Mouse (Mus musculus): ENCODE data around the gene Abcc9. TPM values are rescaled to one million over a fixed set of nuclear protein-coding genes. Genes with fewer than 3 reads are reported as not detected.

Gene Abcc9
- polyA plus RNA-seq, 1 experiment from 2014 or later = 5.8 TPM

GRCm38 (mm10) chr6:142571055-142571618 is 131.0 kb downstream of the Abcc9 start, which contains the start of gene Kcnj8:
TSS of gene Kcnj8 (minus strand) at chr6:142571614.
- H3K27me3 ChIP-seq (ENCODE audit: control insufficient read depth, insufficient read depth, low read depth, low read length) = peaks cover 20% of the 10 kb centered on the region
- ATAC-seq (ENCODE audit: low read depth) = peak; percentile 87
- H3K4me3 ChIP-seq (ENCODE audit: low read length) = peak within 1 kb of the TSS; percentile 53
- peak within 1 kb of the TSS; percentile 87 for H3K4me2 ChIP-seq (ENCODE audit: low read depth, low read length)
- H3K27ac ChIP-seq (ENCODE audit: low read length) = peak within 1 kb of the TSS; percentile 34; the same call in 1 of the 2 replicates
- H3K9ac ChIP-seq (ENCODE audit: low read length) = peak within 1 kb of the TSS; percentile 48
- H3K4me1 ChIP-seq (replicated peaks; ENCODE audit: control insufficient read depth, insufficient read depth, low read length) = peaks cover 20% of the 10 kb centered on the region
- no peaks in the 10 kb centered on the region for H3K36me3 ChIP-seq (ENCODE audit: control insufficient read depth, insufficient read depth, low read length)
- WGBS = under 1% methylated on average over 31 of the region's 34 CpGs
- no peaks in the 10 kb centered on the region for H3K9me3 ChIP-seq (ENCODE audit: control insufficient read depth, low read length)

- Histone ChIP-seq H3K4me1 (replicated peaks; ENCODE audit: control insufficient read depth, insufficient read depth, low read length) (peaks cover 20% of the 10 kb centered on the region), H3K9me3 (ENCODE audit: control insufficient read depth, low read length) (no peaks in the 10 kb centered on the region), H3K4me3 (ENCODE audit: low read length) (peak overlapping the region; percentile 53), H3K27ac (ENCODE audit: low read length) (no peak overlapping the region), H3K27me3 (ENCODE audit: control insufficient read depth, insufficient read depth, low read depth, low read length) (peaks cover 20% of the 10 kb centered on the region), H3K9ac (ENCODE audit: low read length) (peak overlapping the region; percentile 35), H3K36me3 (ENCODE audit: control insufficient read depth, insufficient read depth, low read length) (no peaks in the 10 kb centered on the region), H3K4me2 (ENCODE audit: low read depth, low read length) (peak overlapping the region; percentile 87)
- ATAC-seq (ENCODE audit: low read depth) = no peak
- WGBS = 9% methylated on average over 30 of the region's 30 CpGs
Measured at GRCm38 (mm10) chr6:142570046-142570770, 131.9 kb downstream of the Abcc9 start.

- H3K27ac ChIP-seq (ENCODE audit: low read length) = no peak overlapping the region
- peaks cover 20% of the 10 kb centered on the region for H3K27me3 ChIP-seq (ENCODE audit: control insufficient read depth, insufficient read depth, low read depth, low read length)
- no peaks in the 10 kb centered on the region for H3K36me3 ChIP-seq (ENCODE audit: control insufficient read depth, insufficient read depth, low read length)
- no peak for ATAC-seq (ENCODE audit: low read depth)
- peaks cover 20% of the 10 kb centered on the region for H3K4me1 ChIP-seq (replicated peaks; ENCODE audit: control insufficient read depth, insufficient read depth, low read length)
- peak overlapping the region; percentile 10; the same call in 1 of the 2 replicates for H3K4me3 ChIP-seq (ENCODE audit: low read length)
- H3K4me2 ChIP-seq (ENCODE audit: low read depth, low read length) = peak overlapping the region; percentile 17; the same call in 1 of the 2 replicates
- 55% methylated on average over 7 of the region's 7 CpGs for WGBS
- peak overlapping the region; percentile 32; the same call in 1 of the 2 replicates for H3K9ac ChIP-seq (ENCODE audit: low read length)
- H3K9me3 ChIP-seq (ENCODE audit: control insufficient read depth, low read length) = no peaks in the 10 kb centered on the region
Measured at GRCm38 (mm10) chr6:142568713-142569357, 133.3 kb downstream of the Abcc9 start.

GRCm38 (mm10) chr6:142567452-142567851 is 134.7 kb downstream of the Abcc9 start:
- Histone ChIP-seq H3K9ac (ENCODE audit: low read length) (no peak overlapping the region), H3K27ac (ENCODE audit: low read length) (no peak overlapping the region), H3K4me2 (ENCODE audit: low read depth, low read length) (peak overlapping the region; percentile 0; the same call in 1 of the 2 replicates)

GRCm38 (mm10) chr6:142564746-142565145 is 137.4 kb downstream of the Abcc9 start:
- no peak overlapping the region for H3K27ac ChIP-seq (ENCODE audit: low read length)
- H3K4me2 ChIP-seq (ENCODE audit: low read depth, low read length) = no peak overlapping the region
- no peak overlapping the region for H3K9ac ChIP-seq (ENCODE audit: low read length)
- H3K4me1 ChIP-seq (replicated peaks; ENCODE audit: control insufficient read depth, insufficient read depth, low read length) = peaks cover 7% of the 10 kb centered on the region
- no peak for ATAC-seq (ENCODE audit: low read depth)
- H3K9me3 ChIP-seq (ENCODE audit: control insufficient read depth, low read length) = no peaks in the 10 kb centered on the region
- H3K4me3 ChIP-seq (ENCODE audit: low read length) = no peak overlapping the region
- no peaks in the 10 kb centered on the region for H3K36me3 ChIP-seq (ENCODE audit: control insufficient read depth, insufficient read depth, low read length)
- peaks cover 8% of the 10 kb centered on the region for H3K27me3 ChIP-seq (ENCODE audit: control insufficient read depth, insufficient read depth, low read depth, low read length)
- WGBS = 80% methylated on average over 3 of the region's 3 CpGs

More at GRCm38 (mm10) chr6:142567452-142567851, 134.7 kb downstream of the Abcc9 start:
- Histone ChIP-seq H3K9me3 (ENCODE audit: control insufficient read depth, low read length) (no peaks in the 10 kb centered on the region), H3K4me3 (ENCODE audit: low read length) (no peak overlapping the region), H3K4me1 (replicated peaks; ENCODE audit: control insufficient read depth, insufficient read depth, low read length) (peaks cover 17% of the 10 kb centered on the region), H3K27me3 (ENCODE audit: control insufficient read depth, insufficient read depth, low read depth, low read length) (peaks cover 19% of the 10 kb centered on the region), H3K36me3 (ENCODE audit: control insufficient read depth, insufficient read depth, low read length) (no peaks in the 10 kb centered on the region)
- ATAC-seq (ENCODE audit: low read depth) = peak; percentile 59
- WGBS = 10% methylated on average over 5 of the region's 5 CpGs

GRCm38 (mm10) chr6:142561151-142561550 is 141.0 kb downstream of the Abcc9 start:
- H3K9ac ChIP-seq (ENCODE audit: low read length) = no peak overlapping the region
- H3K27ac ChIP-seq (ENCODE audit: low read length) = no peak overlapping the region
- H3K36me3 ChIP-seq (ENCODE audit: control insufficient read depth, insufficient read depth, low read length) = no peaks in the 10 kb centered on the region
- no peak overlapping the region for H3K4me3 ChIP-seq (ENCODE audit: low read length)
- ATAC-seq (ENCODE audit: low read depth) = no peak
- H3K4me1 ChIP-seq (replicated peaks; ENCODE audit: control insufficient read depth, insufficient read depth, low read length) = no peaks in the 10 kb centered on the region
- WGBS = 71% methylated on average over 1 of the region's 1 CpGs
- H3K27me3 ChIP-seq (ENCODE audit: control insufficient read depth, insufficient read depth, low read depth, low read length) = no peaks in the 10 kb centered on the region
- H3K4me2 ChIP-seq (ENCODE audit: low read depth, low read length) = no peak overlapping the region
- no peaks in the 10 kb centered on the region for H3K9me3 ChIP-seq (ENCODE audit: control insufficient read depth, low read length)

- no peak overlapping the region for H3K4me3 ChIP-seq (ENCODE audit: low read length)
- H3K4me2 ChIP-seq (ENCODE audit: low read depth, low read length) = no peak overlapping the region
- H3K9me3 ChIP-seq (ENCODE audit: control insufficient read depth, low read length) = no peaks in the 10 kb centered on the region
- H3K27ac ChIP-seq (ENCODE audit: low read length) = no peak overlapping the region
- ATAC-seq (ENCODE audit: low read depth) = no peak
- H3K36me3 ChIP-seq (ENCODE audit: control insufficient read depth, insufficient read depth, low read length) = no peaks in the 10 kb centered on the region
- no peaks in the 10 kb centered on the region for H3K4me1 ChIP-seq (replicated peaks; ENCODE audit: control insufficient read depth, insufficient read depth, low read length)
- no peak overlapping the region for H3K9ac ChIP-seq (ENCODE audit: low read length)
- 73% methylated on average over 10 of the region's 10 CpGs for WGBS
- no peaks in the 10 kb centered on the region for H3K27me3 ChIP-seq (ENCODE audit: control insufficient read depth, insufficient read depth, low read depth, low read length)
Measured at GRCm38 (mm10) chr6:142558772-142559679, 143.1 kb downstream of the Abcc9 start.

- no peaks in the 10 kb centered on the region for H3K9me3 ChIP-seq (ENCODE audit: control insufficient read depth, low read length)
- no peaks in the 10 kb centered on the region for H3K4me1 ChIP-seq (replicated peaks; ENCODE audit: control insufficient read depth, insufficient read depth, low read length)
- no peaks in the 10 kb centered on the region for H3K36me3 ChIP-seq (ENCODE audit: control insufficient read depth, insufficient read depth, low read length)
- H3K27me3 ChIP-seq (ENCODE audit: control insufficient read depth, insufficient read depth, low read depth, low read length) = no peaks in the 10 kb centered on the region
- H3K27ac ChIP-seq (ENCODE audit: low read length) = no peak overlapping the region
- no peak overlapping the region for H3K4me3 ChIP-seq (ENCODE audit: low read length)
- H3K4me2 ChIP-seq (ENCODE audit: low read depth, low read length) = no peak overlapping the region
- ATAC-seq (ENCODE audit: low read depth) = no peak
- 80% methylated on average over 10 of the region's 10 CpGs for WGBS
- H3K9ac ChIP-seq (ENCODE audit: low read length) = no peak overlapping the region
Measured at GRCm38 (mm10) chr6:142558076-142558475, 144.0 kb downstream of the Abcc9 start.
